Mouse (Mus musculus): Measurements from ENCODE around the gene Rarg.

Rarg gene

DNA sequence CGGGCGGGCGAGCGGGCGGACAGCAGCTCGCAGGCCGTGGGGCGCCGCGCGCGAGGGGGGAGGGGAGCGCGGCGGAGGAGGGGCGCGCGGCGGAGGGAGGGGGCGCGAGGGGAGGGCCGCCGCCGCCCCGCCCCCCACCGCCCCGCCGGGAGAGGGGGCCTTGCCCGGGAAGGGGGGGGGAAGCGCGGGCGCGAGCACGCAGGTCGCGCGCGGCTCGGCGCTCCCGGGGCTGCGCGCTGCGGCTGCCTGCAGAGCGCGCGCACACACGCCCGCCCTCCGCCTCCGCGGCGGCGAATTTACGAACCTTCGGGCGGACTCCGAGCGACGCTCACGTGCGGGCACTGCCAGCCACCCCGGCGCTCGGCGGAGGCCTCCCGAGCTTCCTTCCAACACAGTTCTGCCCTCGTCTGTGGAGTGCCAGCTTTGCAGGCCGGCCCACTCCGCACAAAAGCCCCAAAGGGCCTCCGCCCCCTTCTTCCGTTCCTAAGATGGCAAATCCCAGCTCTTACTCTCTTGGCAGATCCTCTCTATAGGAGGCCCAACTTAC is 53.4 kb downstream of the Rarg start:
- DNase-seq: peak; percentile 67 to 68

DNA sequence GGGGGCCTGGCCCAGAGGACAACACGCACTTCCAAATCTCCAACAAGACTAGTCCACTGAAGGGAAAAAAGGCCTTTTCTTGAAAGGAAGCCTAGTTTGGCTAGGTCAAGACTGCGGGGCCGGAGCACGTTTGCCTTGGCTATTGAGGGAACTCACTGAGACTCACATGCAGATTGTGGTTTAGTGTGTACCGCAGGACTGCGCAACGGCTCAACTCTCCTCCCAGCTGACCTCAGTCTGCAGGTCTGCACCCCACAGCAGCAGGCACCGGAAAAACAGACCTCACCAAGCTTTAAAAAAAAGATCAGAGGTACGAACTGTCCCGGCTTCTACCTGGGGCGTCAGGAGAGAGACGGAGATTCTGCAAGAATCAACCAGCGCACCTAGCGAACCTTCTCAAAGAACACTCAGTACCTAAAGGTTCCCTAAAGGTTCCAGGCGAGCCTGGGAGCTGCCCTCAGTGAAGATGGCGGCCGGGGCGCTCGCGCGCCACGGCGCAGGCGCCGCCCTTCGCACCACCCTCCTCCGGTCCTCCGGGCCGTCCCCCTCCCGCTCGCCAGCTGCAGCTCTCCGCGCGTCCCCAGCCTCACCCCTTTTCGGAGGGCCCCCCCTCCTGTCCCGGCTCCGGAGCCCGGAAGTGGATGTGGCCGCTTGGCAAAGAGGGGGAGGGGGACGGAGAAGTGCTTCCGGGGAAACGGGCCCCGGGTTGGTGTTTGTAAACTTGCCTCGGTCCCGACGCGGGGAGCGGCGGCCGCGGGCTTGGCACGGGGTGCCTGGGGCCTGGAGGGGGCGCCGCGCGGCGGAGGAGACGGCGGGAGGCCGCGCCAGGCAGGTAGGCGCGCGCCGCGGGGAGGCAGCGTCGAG is 54.1 kb downstream of the Rarg start, which contains the start of gene Zfp740:
Gene Zfp740, plus strand, starts transcription at position 279 of the 864 bp plus-strand sequence.
- peak; percentile 97 to 98 for DNase-seq

GRCm38 (mm10) chr15:102198841-102199240 is 58.5 kb downstream of the Rarg start:
- DNase-seq: peak; percentile 65 to 78

- DNase-seq: no peak
Observed at GRCm38 (mm10) chr15:102195373-102195772, 61.9 kb downstream of the Rarg start.

GRCm38 (mm10) chr15:102194439-102194838 is 62.9 kb downstream of the Rarg start:
- DNase-seq: no peak

DNA sequence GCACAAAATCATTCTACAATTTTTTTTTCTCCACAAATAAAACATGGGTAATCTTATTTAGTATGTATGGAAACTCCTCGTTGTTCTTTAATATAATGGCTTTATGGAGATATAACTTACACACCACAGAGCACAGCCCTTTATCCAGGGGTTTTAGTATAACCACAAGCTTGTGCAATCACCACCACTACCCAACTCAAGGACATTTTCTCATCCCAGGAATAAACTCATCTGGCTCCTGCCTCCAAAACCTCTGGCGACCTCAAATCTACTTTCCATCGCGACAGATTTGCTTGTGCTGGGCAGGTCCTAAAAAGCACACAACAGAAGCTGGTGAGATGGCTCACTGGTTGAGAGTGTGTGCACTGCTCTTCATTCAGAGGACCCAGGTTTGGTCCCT is 63.7 kb downstream of the Rarg start:
- no peak for DNase-seq

GRCm38 (mm10) chr15:102192820-102193386 is 64.4 kb downstream of the Rarg start:
- DNase-seq: no peak

GRCm38 (mm10) chr15:102192271-102192812 is 65.0 kb downstream of the Rarg start:
- DNase-seq: no peak

DNA sequence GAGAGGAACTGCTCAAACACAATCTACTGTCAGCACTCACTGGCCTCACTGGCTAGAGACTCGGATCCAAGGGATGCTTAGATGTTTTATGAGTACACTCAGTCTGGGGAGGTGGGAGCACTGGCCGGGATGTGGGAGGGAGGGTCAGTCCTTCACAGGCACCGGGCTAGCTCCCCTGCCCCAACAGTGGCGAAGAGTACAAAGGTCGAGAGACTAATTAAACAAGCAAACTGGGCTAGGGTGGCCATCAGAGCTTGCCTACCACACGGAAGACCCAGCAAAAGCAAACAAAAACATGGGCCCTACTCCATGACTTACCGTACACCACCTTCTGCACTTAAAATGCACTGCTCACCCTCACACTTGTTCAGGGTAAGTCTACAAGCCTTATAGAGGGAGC is 65.6 kb downstream of the Rarg start:
- no peak for DNase-seq

DNA sequence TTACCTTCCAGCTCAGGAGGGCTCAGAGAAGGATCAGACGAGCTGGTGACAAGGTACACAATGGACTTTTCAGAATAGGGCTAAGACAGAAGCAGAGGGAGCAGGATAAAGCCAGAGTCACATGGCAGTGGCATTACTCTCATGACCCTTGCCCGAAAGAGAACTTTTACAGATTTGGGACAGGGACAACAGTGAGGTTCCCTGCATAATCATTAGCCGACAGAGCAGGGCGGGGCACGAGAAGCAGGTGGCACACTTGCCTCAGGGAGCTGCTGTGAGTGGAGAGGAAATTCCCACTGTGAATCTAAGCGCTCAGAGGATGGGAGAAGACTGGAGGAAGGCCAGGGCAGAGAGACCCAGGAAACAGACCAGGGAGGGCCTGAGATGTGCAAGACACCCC is 68.4 kb downstream of the Rarg start:
- DNase-seq: no peak

DNA sequence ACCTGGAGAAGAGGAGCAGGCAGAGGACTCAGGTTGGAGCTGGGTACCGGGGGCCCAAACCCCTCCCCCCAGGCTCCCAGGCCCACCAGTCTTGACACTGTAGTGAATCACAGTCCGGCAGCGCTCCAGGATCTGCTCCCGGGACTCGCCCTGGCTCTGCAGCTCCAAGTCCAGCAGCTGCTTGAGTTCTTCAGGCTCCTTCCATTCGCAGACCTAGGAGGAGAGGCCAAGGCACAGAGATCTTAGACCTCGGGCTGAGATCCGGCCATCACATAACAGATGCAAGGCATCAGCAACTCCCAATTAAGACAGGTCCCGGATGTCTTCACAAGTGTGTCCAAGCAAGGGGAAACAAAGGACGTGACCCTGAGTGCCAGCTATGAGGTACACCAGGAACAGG is 69.2 kb downstream of the Rarg start:
- peak; percentile 45 to 62 for DNase-seq

GRCm38 (mm10) chr15:102186239-102186638 is 71.1 kb downstream of the Rarg start:
- no peak for DNase-seq

Data from lung, adult 18-20 months (tissue).